Mouse (Mus musculus): ENCODE data around the gene Fgd2. TPM values are rescaled to one million over a fixed set of nuclear protein-coding genes. Genes with fewer than 3 reads are reported as not detected.

Gene Fgd2
- polyA plus RNA-seq, 1 experiment from 2014 or later = 8.3 TPM

DNA sequence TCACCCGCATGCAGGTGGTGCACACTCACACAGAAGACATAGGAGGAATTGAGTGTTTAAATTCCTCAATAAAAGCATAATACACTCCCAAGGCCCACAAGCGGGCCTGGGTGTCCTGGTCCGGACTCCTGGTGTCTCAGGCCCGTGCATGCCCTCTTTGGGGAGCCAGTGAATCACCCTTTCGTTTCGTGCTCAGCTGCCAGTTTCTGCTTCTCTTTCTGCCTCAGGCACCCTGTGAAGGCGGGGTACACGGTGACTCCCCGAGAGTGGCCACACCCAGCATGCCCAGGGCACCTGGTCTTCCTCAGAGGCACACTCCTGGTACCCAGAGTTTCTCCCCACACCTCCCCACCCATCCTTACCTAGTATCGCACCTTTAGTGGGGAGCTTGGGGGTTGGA, 15.2 kb downstream of the Fgd2 start:
- Histone ChIP-seq H3K9ac (no peak overlapping the region), H3K27ac (replicated peaks) (no peak overlapping the region), H3K36me3 (no peaks in the 10 kb centered on the region), H3K4me2 (no peak overlapping the region), H3K4me1 (replicated peaks) (no peaks in the 10 kb centered on the region), H3K4me3 (no peak overlapping the region), H3K9me3 (no peaks in the 10 kb centered on the region), H3K27me3 (no peaks in the 10 kb centered on the region)
- ATAC-seq (ENCODE audit: low FRiP score, low read depth) = no peak
- WGBS = 85% methylated on average over 10 of the region's 10 CpGs

DNA sequence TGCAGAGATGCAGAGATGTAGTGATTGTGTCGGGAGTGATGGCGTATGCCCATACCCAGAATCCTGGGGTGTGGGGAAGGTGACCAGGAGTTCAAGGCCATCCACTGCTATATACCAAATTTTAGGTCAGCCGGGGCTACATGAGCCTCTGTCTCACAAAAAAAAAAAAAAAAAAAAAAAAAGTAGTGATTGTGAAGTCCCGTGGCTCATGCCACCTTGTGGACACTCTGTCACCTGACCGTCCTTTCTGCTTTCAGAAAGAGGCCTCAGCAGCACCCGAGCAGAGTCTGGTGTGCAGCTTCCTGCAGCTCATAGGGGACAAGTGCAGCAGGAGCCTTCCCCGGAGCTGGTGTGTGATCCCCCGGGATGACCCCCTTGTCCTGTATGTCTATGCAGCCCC, 17.3 kb downstream of the Fgd2 start:
- H3K36me3 ChIP-seq = no peaks in the 10 kb centered on the region
- H3K9ac ChIP-seq = no peak overlapping the region
- ATAC-seq (ENCODE audit: low FRiP score, low read depth) = no peak
- 78% methylated on average over 8 of the region's 8 CpGs for WGBS
- no peak overlapping the region for H3K4me2 ChIP-seq
- no peaks in the 10 kb centered on the region for H3K4me1 ChIP-seq (replicated peaks)
- no peak overlapping the region for H3K4me3 ChIP-seq
- H3K27ac ChIP-seq (replicated peaks) = no peak overlapping the region
- no peaks in the 10 kb centered on the region for H3K9me3 ChIP-seq
- H3K27me3 ChIP-seq = no peaks in the 10 kb centered on the region

DNA sequence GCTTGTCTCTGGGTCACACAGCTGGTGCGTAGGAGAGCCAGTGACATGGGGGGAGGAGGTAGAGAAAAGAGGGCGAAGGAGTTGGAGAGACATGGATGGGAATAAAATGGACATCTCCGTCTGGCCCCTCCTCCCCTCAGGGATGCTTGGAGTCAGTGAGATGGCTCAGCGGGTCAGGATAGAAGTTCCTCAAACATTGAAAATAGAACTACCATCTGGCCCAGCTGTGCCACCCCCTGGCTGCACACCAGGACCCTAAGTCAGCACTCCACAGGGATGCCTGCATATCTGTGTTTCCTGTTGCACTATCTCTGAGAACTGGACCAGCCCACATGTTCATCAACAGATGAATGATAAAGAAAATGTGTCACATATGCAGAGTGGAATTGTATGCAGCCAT, 19.5 kb downstream of the Fgd2 start:
- Histone ChIP-seq H3K4me3 (no peak overlapping the region), H3K4me2 (no peak overlapping the region), H3K27ac (replicated peaks) (no peak overlapping the region), H3K27me3 (no peaks in the 10 kb centered on the region), H3K9ac (no peak overlapping the region), H3K4me1 (replicated peaks) (no peaks in the 10 kb centered on the region), H3K9me3 (no peaks in the 10 kb centered on the region), H3K36me3 (no peaks in the 10 kb centered on the region)
- WGBS = 76% methylated on average over 4 of the region's 4 CpGs
- ATAC-seq (ENCODE audit: low FRiP score, low read depth) = no peak

DNA sequence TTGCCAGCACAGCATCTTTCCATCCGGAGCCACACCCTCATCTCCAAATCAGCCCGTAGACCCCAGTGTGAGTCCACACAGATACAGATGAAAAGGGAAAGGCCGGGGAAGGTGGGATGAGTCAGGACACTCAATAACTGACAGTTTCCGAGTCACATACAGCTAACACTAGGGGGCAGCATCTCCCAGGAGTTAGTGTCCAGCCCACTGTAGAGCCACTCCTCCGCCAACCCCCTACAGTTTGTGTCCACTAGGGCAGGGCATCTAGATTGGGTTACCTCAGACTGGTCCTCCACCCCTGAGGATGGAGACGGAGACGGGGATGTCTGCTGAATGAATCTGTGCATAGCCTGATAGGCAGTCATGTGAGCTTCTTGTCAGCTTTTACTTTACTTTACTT, 20.8 kb downstream of the Fgd2 start:
- no peak; the same call in 1 of the 2 replicates for ATAC-seq (ENCODE audit: low FRiP score, low read depth)
- H3K9me3 ChIP-seq = no peaks in the 10 kb centered on the region
- no peak overlapping the region for H3K9ac ChIP-seq
- no peaks in the 10 kb centered on the region for H3K36me3 ChIP-seq
- no peak overlapping the region for H3K4me3 ChIP-seq
- WGBS = 29% methylated on average over 7 of the region's 7 CpGs
- no peak overlapping the region for H3K27ac ChIP-seq (replicated peaks)
- no peaks in the 10 kb centered on the region for H3K4me1 ChIP-seq (replicated peaks)
- no peak overlapping the region for H3K4me2 ChIP-seq
- no peaks in the 10 kb centered on the region for H3K27me3 ChIP-seq

DNA sequence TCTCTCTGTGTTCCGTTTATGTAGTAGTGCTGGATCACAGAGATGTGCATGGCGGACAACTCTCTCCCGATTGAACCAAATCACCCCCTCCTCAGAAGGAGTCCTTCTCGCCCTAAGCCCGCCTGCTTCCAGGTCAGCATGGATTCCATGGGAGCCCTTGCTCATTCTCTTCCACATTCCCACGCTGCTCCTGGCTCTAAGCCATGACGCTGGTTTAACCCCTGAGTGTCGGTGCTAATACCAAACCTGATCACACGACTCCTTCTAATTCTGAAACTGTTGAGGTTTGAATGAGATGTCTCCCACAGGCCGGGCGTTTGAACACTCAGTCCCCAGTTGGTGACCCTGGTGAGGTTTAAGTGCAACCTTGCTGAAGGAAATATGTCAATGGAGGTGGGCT, 21.7 kb downstream of the Fgd2 start:
- no peaks in the 10 kb centered on the region for H3K36me3 ChIP-seq
- no peaks in the 10 kb centered on the region for H3K4me1 ChIP-seq (replicated peaks)
- no peak overlapping the region for H3K4me3 ChIP-seq
- no peaks in the 10 kb centered on the region for H3K27me3 ChIP-seq
- ATAC-seq (ENCODE audit: low FRiP score, low read depth) = no peak
- no peaks in the 10 kb centered on the region for H3K9me3 ChIP-seq
- H3K9ac ChIP-seq = no peak overlapping the region
- H3K27ac ChIP-seq (replicated peaks) = no peak overlapping the region
- WGBS = 59% methylated on average over 11 of the region's 11 CpGs
- H3K4me2 ChIP-seq = no peak overlapping the region

DNA sequence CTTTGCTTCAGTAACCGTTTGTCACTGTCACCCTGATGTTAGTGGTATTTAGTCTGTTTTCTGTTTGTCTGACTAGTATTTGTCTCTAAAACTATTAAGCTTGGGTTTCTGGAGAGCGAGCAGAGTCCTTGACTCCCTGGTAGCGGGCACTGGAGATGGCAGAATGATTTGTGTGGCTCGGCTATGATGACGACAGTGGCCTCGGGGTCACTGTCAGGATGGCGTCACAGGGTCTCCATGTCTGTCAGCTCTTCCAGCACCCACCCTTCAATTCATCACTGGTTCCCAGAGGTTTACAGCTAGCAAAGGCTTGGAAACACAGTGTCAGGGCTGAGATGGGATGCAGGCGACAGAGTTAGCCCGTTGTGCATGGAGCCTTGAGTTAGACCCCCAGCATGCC, 23.2 kb downstream of the Fgd2 start:
- no peaks in the 10 kb centered on the region for H3K4me1 ChIP-seq (replicated peaks)
- WGBS = 78% methylated on average over 9 of the region's 9 CpGs
- H3K4me3 ChIP-seq = no peak overlapping the region
- ATAC-seq (ENCODE audit: low FRiP score, low read depth) = no peak
- H3K4me2 ChIP-seq = no peak overlapping the region
- H3K9me3 ChIP-seq = no peaks in the 10 kb centered on the region
- no peaks in the 10 kb centered on the region for H3K36me3 ChIP-seq
- H3K27me3 ChIP-seq = no peaks in the 10 kb centered on the region
- no peak overlapping the region for H3K9ac ChIP-seq
- H3K27ac ChIP-seq (replicated peaks) = no peak overlapping the region

DNA sequence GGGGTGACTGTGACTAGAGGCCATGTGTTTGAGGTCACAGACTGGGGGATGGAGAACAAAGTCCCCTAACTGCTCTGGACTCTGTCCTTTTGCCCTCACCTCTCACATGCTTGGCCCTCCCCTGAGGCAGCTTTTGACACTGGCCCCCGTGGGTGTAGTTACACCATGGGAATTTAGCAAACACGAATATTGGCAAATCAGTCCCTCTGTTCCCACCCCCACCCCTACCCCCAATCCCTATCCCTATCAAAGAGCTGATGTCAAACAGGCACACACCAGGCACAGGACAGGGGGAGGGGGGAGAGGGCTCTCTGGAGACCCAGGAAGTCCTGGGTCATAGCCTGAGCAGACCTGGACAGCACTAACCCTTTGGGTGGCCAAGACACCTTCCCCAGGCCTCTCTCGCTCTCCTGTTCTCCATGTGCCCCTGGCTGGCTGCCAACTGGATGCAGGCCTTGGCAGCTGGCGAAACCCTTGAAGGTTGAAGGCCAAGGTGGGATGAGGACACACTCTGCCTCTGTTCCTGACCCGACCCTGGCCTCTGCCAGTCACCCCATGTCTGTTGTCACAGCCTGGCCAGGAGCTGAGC, 24.2 kb downstream of the Fgd2 start:
- ATAC-seq (ENCODE audit: low FRiP score, low read depth) = no peak
- WGBS = 58% methylated on average over 5 of the region's 5 CpGs
- no peaks in the 10 kb centered on the region for H3K27me3 ChIP-seq
- no peak overlapping the region for H3K9ac ChIP-seq
- no peaks in the 10 kb centered on the region for H3K9me3 ChIP-seq
- no peak overlapping the region for H3K4me3 ChIP-seq
- H3K4me1 ChIP-seq (replicated peaks) = no peaks in the 10 kb centered on the region
- no peak overlapping the region for H3K27ac ChIP-seq (replicated peaks)
- H3K36me3 ChIP-seq = no peaks in the 10 kb centered on the region
- H3K4me2 ChIP-seq = no peak overlapping the region

DNA sequence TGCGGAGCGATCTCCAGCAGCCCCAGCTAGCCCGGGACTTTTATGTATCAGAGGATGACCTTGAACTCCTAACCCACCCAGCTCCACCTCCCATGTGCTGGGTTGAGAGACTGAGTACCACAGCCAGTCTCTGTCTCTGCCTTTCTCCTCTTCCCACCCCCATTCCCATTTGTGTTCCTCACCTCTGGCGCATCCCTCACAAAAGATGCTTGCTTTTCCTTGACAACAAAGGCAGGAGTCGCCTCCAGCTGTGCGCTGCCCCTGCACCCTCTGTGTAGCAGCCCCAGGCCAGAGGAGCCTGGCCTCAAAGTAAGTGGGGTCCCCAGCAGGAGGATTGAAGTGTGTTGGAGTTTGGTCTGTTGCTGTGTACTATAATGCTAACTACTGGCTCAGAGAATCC, 25.0 kb downstream of the Fgd2 start:
- Histone ChIP-seq H3K4me1 (replicated peaks) (no peaks in the 10 kb centered on the region), H3K4me3 (no peak overlapping the region), H3K9me3 (no peaks in the 10 kb centered on the region), H3K27me3 (no peaks in the 10 kb centered on the region), H3K27ac (replicated peaks) (no peak overlapping the region), H3K4me2 (no peak overlapping the region), H3K9ac (no peak overlapping the region), H3K36me3 (no peaks in the 10 kb centered on the region)
- no peak for ATAC-seq (ENCODE audit: low FRiP score, low read depth)
- WGBS = 34% methylated on average over 6 of the region's 6 CpGs

DNA sequence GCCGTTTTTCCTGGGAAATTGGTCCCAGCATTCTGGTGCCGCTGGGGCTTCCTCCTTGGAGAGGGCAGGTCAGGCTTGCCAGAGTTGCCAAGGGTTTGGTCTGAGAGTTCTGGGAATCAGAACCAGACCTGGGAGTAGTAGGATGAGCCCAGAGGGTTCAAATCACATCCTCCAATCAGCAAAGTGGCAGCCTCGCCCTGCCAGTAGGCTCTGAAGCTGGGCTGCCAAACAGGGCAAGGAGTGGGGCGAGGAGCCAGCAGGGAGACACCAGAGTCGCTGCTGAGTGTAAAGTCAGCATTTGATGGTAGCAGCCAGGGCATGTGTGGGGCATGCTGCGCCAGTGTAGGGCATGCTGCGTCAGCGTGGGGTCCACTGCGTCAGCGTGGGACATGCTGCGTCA, 28.3 kb downstream of the Fgd2 start:
- H3K36me3 ChIP-seq = no peaks in the 10 kb centered on the region
- H3K27me3 ChIP-seq = no peaks in the 10 kb centered on the region
- WGBS = 81% methylated on average over 11 of the region's 11 CpGs
- no peak overlapping the region for H3K9ac ChIP-seq
- H3K4me3 ChIP-seq = no peak overlapping the region
- H3K4me2 ChIP-seq = no peak overlapping the region
- no peak overlapping the region for H3K27ac ChIP-seq (replicated peaks)
- H3K9me3 ChIP-seq = no peaks in the 10 kb centered on the region
- no peaks in the 10 kb centered on the region for H3K4me1 ChIP-seq (replicated peaks)
- ATAC-seq (ENCODE audit: low FRiP score, low read depth) = no peak

DNA sequence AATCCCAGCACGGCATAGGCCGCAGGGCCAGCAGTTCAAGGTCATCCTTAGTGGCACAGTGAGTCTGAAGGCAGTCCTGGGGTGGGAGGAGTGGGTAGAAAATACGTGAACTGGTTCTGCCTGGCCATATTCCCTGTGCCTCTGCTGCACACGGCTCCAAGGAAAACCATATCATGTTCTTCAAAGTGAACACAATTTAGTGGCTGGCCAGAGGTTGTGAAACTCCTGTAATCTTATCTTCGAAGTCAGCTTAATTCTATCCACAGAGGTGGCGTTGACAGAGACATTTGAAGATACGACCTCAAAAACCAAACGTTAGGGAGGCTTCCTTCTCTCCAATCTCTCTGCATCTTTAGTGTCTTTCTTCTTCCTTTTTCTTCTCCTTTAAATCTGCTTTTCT, 30.6 kb downstream of the Fgd2 start:
- Histone ChIP-seq H3K4me1 (replicated peaks) (no peaks in the 10 kb centered on the region), H3K27ac (replicated peaks) (no peak overlapping the region), H3K9ac (no peak overlapping the region), H3K4me2 (no peak overlapping the region), H3K4me3 (no peak overlapping the region), H3K27me3 (no peaks in the 10 kb centered on the region), H3K36me3 (no peaks in the 10 kb centered on the region), H3K9me3 (no peaks in the 10 kb centered on the region)
- ATAC-seq (ENCODE audit: low FRiP score, low read depth) = no peak
- WGBS = 90% methylated on average over 8 of the region's 8 CpGs

DNA sequence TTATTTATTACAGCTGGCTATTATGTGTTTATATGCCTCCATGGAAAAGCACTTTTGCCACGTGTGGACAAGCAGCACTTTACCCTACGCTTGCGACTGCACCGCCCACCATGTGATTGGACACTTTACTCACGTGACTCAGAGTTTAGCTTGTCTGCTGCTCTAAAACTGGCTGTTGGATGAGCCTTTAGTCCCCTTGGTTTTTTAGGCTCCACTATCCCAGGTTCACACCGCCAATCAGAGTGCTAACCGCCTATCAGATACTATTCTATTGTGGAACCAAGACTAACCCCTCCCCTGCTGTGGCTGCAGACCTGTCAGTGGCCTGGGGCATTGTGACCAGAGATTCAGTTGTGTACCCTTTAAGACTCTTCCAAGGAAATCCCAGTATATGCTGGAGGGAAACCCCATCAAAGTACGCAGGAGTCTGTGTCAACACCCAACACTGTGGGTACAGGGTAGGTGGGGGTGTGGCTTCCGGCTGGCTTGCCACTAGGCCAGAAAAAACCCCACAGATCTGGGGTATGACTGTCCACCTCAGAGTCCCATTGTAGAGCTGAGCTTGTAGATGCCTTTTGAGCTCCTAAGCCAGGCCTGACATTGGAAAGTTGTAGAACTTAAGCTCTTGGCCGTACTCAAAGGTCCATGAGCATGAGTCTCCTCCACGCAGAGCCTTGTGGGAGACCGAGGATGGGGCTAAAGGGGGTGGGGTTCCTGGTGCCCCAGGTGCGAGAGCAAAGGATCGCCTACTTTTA, 32.8 kb downstream of the Fgd2 start:
- 69% methylated on average over 14 of the region's 14 CpGs for WGBS

DNA sequence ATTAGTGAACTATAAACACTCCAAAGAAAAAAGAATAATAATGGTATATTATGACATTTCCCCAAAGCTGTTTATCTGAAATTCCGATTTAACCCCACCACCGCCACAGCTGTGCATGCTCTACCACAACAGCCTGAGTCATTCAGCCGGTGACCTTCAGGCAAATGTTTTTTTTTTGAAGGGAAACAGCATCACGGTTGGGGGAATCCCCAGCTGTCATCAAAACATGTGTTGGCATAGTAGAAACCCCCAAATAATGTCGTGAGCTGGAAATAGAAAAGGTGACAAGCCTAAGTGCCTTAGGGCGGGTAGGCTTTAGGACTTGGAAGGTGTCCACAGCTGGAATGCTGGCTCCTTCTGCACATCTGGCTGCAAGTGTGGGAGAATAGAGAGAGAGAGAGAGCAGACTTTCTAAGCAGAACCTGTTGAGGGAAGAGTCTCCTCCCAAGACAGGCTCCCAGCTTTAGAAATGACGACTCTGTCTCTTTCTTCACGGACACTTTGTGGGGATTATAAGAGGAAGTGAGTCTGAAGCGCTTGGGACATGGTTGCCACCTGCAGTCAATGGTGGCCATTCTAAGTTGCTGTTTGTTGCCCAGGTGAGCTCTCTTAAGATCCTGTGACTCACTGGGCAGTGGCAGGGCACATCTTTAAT, 33.5 kb downstream of the Fgd2 start:
- no peak overlapping the region for H3K4me2 ChIP-seq
- H3K27ac ChIP-seq (replicated peaks) = no peak overlapping the region
- H3K4me1 ChIP-seq (replicated peaks) = peaks cover 26% of the 10 kb centered on the region
- no peak for ATAC-seq (ENCODE audit: low FRiP score, low read depth)
- no peak overlapping the region for H3K4me3 ChIP-seq
- H3K9ac ChIP-seq = no peak overlapping the region
- no peaks in the 10 kb centered on the region for H3K9me3 ChIP-seq
- 67% methylated on average over 9 of the region's 9 CpGs for WGBS
- no peaks in the 10 kb centered on the region for H3K36me3 ChIP-seq
- H3K27me3 ChIP-seq = no peaks in the 10 kb centered on the region

More for the DNA sequence above, 32.8 kb downstream of the Fgd2 start:
- H3K9ac ChIP-seq = no peak overlapping the region
- no peak overlapping the region for H3K27ac ChIP-seq (replicated peaks)
- no peak for ATAC-seq (ENCODE audit: low FRiP score, low read depth)
- peaks cover 19% of the 10 kb centered on the region for H3K4me1 ChIP-seq (replicated peaks)
- no peaks in the 10 kb centered on the region for H3K27me3 ChIP-seq
- H3K9me3 ChIP-seq = no peaks in the 10 kb centered on the region
- H3K4me2 ChIP-seq = no peak overlapping the region
- no peak overlapping the region for H3K4me3 ChIP-seq
- H3K36me3 ChIP-seq = no peaks in the 10 kb centered on the region
